ENCODE assay signal across 11 mouse cellular contexts in the genomic region with DNA sequence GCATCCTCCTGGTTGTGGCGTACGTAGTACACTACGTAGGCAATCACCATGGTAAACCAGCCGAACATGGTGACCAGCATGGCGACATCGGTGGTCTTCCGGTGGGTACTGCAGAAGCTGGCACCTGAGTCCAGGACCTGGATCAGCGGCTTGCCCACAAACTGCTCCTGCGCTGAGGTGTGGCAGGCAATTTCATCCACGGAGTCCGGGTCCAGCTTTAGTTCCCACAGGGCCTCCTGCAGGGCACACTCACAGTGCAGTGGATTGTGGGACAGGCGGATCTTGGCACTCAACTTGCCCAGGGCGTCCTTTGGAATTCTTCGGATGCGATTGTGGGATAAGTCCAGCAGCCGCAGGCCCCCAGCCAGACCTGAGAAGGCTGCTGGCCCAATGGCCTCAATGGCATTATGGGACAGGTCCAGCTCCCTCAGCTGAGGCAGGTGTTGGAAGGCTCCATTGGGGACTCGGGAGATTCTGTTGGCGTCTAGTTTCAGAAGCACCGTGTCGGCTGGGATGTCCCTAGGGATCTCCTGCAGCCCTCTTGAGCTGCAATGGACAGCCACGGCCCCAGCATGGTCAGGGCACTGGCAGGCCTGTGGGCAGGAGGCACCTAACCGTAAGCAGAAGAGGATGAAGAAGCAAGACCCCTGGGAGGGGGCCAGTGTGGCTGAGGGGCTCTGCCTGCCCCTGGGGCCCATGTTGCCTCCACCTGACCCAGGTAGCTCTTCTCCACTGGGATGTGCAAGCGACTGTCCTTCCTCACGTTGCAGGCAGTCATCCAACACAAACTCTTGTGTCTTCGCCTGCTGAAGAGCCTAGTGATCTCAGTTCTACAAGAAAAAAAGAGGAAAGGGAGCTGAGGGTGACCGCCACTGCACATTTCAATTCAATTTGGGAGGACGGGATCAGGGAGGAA. TPM values are rescaled to one million over a fixed set of nuclear protein-coding genes. Genes with fewer than 3 reads are reported as not detected.
DNase-seq lines count a peak whose midpoint lies in the region; ATAC-seq and TF ChIP-seq lines count a peak whose summit lies in the region.
"Had no signal": no experiment of that assay in that cellular context is flagged by ENCODE, and none has a peak within 500 bp of the region (broad histone marks: within the 10 kb centered on the region; RNA-seq: fewer than 3 reads in every experiment).

No protein-coding gene starts in this region.

- no peak overlapping the region for H3K9ac ChIP-seq in forebrain, embryonic 11.5 days (ENCODE audit: low read length)
- H3K9ac ChIP-seq in midbrain, embryonic 11.5 days (ENCODE audit: low read length) = no peak overlapping the region
- no peak overlapping the region for H3K9ac ChIP-seq in limb, embryonic 14.5 days (ENCODE audit: low read depth, low read length, severe bottlenecking)
- H3K9ac ChIP-seq in stomach, embryonic 15.5 days = no peak overlapping the region

- H3K4me2 ChIP-seq in forebrain, embryonic 11.5 days (ENCODE audit: low read depth, low read length, severe bottlenecking) = no peak overlapping the region
- H3K4me2 ChIP-seq in midbrain, embryonic 11.5 days = no peak overlapping the region
- peak overlapping the region; percentile 75; the same call in 1 of the 2 replicates for H3K4me2 ChIP-seq in limb, embryonic 14.5 days (replicated peaks; ENCODE audit: low read depth, low read length, severe bottlenecking)
- peak overlapping the region; percentile 81 for H3K4me2 ChIP-seq in stomach, embryonic 15.5 days

- intact Hi-C loops in left cerebral cortex, postnatal 36 days (cut with DNase I) = no loop called here

- H3K27ac ChIP-seq in forebrain, embryonic 10.5 days = no peak overlapping the region
- H3K27ac ChIP-seq in forebrain, embryonic 11.5 days (ENCODE audit: low read depth, low read length) = no peak overlapping the region
- no peak overlapping the region for H3K27ac ChIP-seq in midbrain, embryonic 10.5 days (replicated peaks)
- no peak overlapping the region for H3K27ac ChIP-seq in midbrain, embryonic 11.5 days (ENCODE audit: low read depth, low read length)
- no peak overlapping the region for H3K27ac ChIP-seq in limb, embryonic 14.5 days (replicated peaks; ENCODE audit: low read depth, low read length)
- no peak overlapping the region for H3K27ac ChIP-seq in stomach, embryonic 15.5 days

- 90% methylated on average over 27 of the region's 27 CpGs for WGBS in forebrain, embryonic 10.5 days
- WGBS in forebrain, embryonic 11.5 days = 87% methylated on average over 27 of the region's 27 CpGs
- 88% methylated on average over 27 of the region's 27 CpGs for WGBS in midbrain, embryonic 10.5 days
- 83% methylated on average over 27 of the region's 27 CpGs for WGBS in midbrain, embryonic 11.5 days
- WGBS in limb, embryonic 14.5 days = 85% methylated on average over 27 of the region's 27 CpGs
- WGBS in stomach, embryonic 15.5 days = 87% methylated on average over 27 of the region's 27 CpGs

- peaks cover 18% of the 10 kb centered on the region for H3K27me3 ChIP-seq in forebrain, embryonic 10.5 days (ENCODE audit: poor library complexity, severe bottlenecking)
- H3K27me3 ChIP-seq in forebrain, embryonic 11.5 days (ENCODE audit: control insufficient read depth, insufficient read depth, low read length) = no peaks in the 10 kb centered on the region
- peaks cover 27% of the 10 kb centered on the region for H3K27me3 ChIP-seq in midbrain, embryonic 10.5 days (ENCODE audit: low read depth, poor library complexity, severe bottlenecking)
- peaks cover 8% of the 10 kb centered on the region for H3K27me3 ChIP-seq in midbrain, embryonic 11.5 days (ENCODE audit: control insufficient read depth, insufficient read depth, low read length)
- H3K27me3 ChIP-seq in limb, embryonic 14.5 days (ENCODE audit: control insufficient read depth, insufficient read depth, low read length) = no peaks in the 10 kb centered on the region
- no peaks in the 10 kb centered on the region for H3K27me3 ChIP-seq in stomach, embryonic 15.5 days (replicated peaks)

- H3K36me3 ChIP-seq in forebrain, embryonic 10.5 days (replicated peaks) = no peaks in the 10 kb centered on the region
- no peaks in the 10 kb centered on the region for H3K36me3 ChIP-seq in forebrain, embryonic 11.5 days (ENCODE audit: control insufficient read depth, insufficient read depth, low read length)
- H3K36me3 ChIP-seq in midbrain, embryonic 10.5 days = no peaks in the 10 kb centered on the region
- H3K36me3 ChIP-seq in midbrain, embryonic 11.5 days (ENCODE audit: control insufficient read depth, insufficient read depth, low read length) = no peaks in the 10 kb centered on the region
- H3K36me3 ChIP-seq in limb, embryonic 14.5 days (ENCODE audit: control insufficient read depth, insufficient read depth, low read length) = no peaks in the 10 kb centered on the region
- H3K36me3 ChIP-seq in stomach, embryonic 15.5 days = no peaks in the 10 kb centered on the region

- H3K4me1 ChIP-seq in forebrain, embryonic 10.5 days = peaks cover 24% of the 10 kb centered on the region
- H3K4me1 ChIP-seq in forebrain, embryonic 11.5 days (replicated peaks; ENCODE audit: control insufficient read depth, insufficient read depth, low read length) = 0 out of 2 replicates have a peak, but pooled peaks cover 2% of the 10 kb centered on the region
- peaks cover 29% of the 10 kb centered on the region for H3K4me1 ChIP-seq in midbrain, embryonic 10.5 days
- H3K4me1 ChIP-seq in midbrain, embryonic 11.5 days (ENCODE audit: control insufficient read depth, insufficient read depth, low read length) = peaks cover 4% of the 10 kb centered on the region; the same call in 1 of the 2 replicates
- 0 out of 2 replicates have a peak, but pooled peaks cover 6% of the 10 kb centered on the region for H3K4me1 ChIP-seq in limb, embryonic 14.5 days (ENCODE audit: control insufficient read depth, insufficient read depth, low read length)
- no peaks in the 10 kb centered on the region; the same call in 1 of the 2 replicates for H3K4me1 ChIP-seq in stomach, embryonic 15.5 days

- no peak for TF ChIP-seq POLR2A in limb, embryonic 14.5 days (IDR thresholded peaks at IDR 0.05; ENCODE audit: borderline replicate concordance, extremely low read depth, insufficient read depth, insufficient read length)

- ATAC-seq in forebrain, embryonic 11.5 days (replicated peaks; ENCODE audit: low FRiP score) = no peak
- ATAC-seq in midbrain, embryonic 11.5 days (ENCODE audit: low FRiP score) = no peak
- ATAC-seq in limb, embryonic 14.5 days (ENCODE audit: low FRiP score, low read depth) = no peak
- ATAC-seq in stomach, embryonic 15.5 days (ENCODE audit: insufficient read depth, low FRiP score, low read depth) = no peak
- ATAC-seq: CD4-positive, CD25-positive, alpha-beta regulatory T cell, adult 4 months had no signal

- H3K4me3 ChIP-seq in forebrain, embryonic 10.5 days = peak overlapping the region; percentile 73
- H3K4me3 ChIP-seq in forebrain, embryonic 11.5 days (ENCODE audit: low read depth, low read length) = no peak overlapping the region
- H3K4me3 ChIP-seq in midbrain, embryonic 10.5 days = peak overlapping the region; percentile 69
- H3K4me3 ChIP-seq in midbrain, embryonic 11.5 days (ENCODE audit: low read depth, low read length) = no peak overlapping the region
- peak overlapping the region; percentile 63; the same call in 1 of the 2 replicates for H3K4me3 ChIP-seq in limb, embryonic 14.5 days (replicated peaks; ENCODE audit: low read length)
- H3K4me3 ChIP-seq in stomach, embryonic 15.5 days (replicated peaks) = peak overlapping the region; percentile 64

- no peaks in the 10 kb centered on the region for H3K9me3 ChIP-seq in forebrain, embryonic 10.5 days
- H3K9me3 ChIP-seq in forebrain, embryonic 11.5 days (ENCODE audit: control insufficient read depth, low read length) = no peaks in the 10 kb centered on the region
- no peaks in the 10 kb centered on the region for H3K9me3 ChIP-seq in midbrain, embryonic 10.5 days (replicated peaks)
- H3K9me3 ChIP-seq in midbrain, embryonic 11.5 days (ENCODE audit: control insufficient read depth, low read length) = no peaks in the 10 kb centered on the region
- no peaks in the 10 kb centered on the region; the same call in 1 of the 2 replicates for H3K9me3 ChIP-seq in limb, embryonic 14.5 days (ENCODE audit: control insufficient read depth, low read length)
- no peaks in the 10 kb centered on the region for H3K9me3 ChIP-seq in stomach, embryonic 15.5 days

- no peak for DNase-seq in forebrain, embryonic 10.5 days (ENCODE audit: extremely low spot score, low spot score)
- no peak for DNase-seq in forebrain, embryonic 11.5 days (ENCODE audit: low spot score)
- no peak for DNase-seq in midbrain, embryonic 10.5 days (ENCODE audit: low spot score)
- no peak for DNase-seq in midbrain, embryonic 11.5 days (ENCODE audit: low spot score, missing footprints)
- DNase-seq in limb, embryonic 14.5 days (ENCODE audit: low spot score) = no peak
- DNase-seq in left cerebral cortex, adult 9 months (ENCODE audit: low spot score in 2 of 2) = no peak
- DNase-seq in left cerebral cortex, postnatal 36 days (ENCODE audit: low spot score in 2 of 2) = no peak
- DNase-seq: adrenal gland, postnatal 25 days had no signal

RNA-seq across cellular contexts. Expression of gene Lrrc3, which starts 1.2 kb away (rescaled TPM):
- 2.4 and 2.5 TPM in 2 replicates for polyA plus RNA-seq in forebrain, embryonic 10.5 days (2016; fragmentation: Nextera tagmentation; extraction: Ambion mirVana)
- 3.5 and 3.9 TPM in 2 replicates for polyA plus RNA-seq in forebrain, embryonic 11.5 days (2014; fragmentation: Nextera tagmentation; extraction: Ambion mirVana)
- 2.3 and 3.2 TPM in 2 replicates for polyA plus RNA-seq in midbrain, embryonic 10.5 days (2016; fragmentation: Nextera tagmentation; extraction: Ambion mirVana)
- polyA plus RNA-seq in midbrain, embryonic 11.5 days (2014; fragmentation: Nextera tagmentation; extraction: Ambion mirVana) = 2.7 and 2.8 TPM in 2 replicates
- polyA plus RNA-seq in limb, embryonic 14.5 days (2012; rRNA removed) = 3.6 and 4.8 TPM in 2 replicates
- polyA plus RNA-seq in limb, embryonic 14.5 days (2014; fragmentation: Nextera tagmentation; extraction: Ambion mirVana) = 3.4 and 3.6 TPM in 2 replicates
- 5.0 and 6.4 TPM in 2 replicates for polyA plus RNA-seq in stomach, embryonic 15.5 days (2015; fragmentation: Nextera tagmentation; extraction: Ambion mirVana)
- total RNA-seq in left cerebral cortex, postnatal 36 days (2021) = 10 to 100 TPM; 11.7 to 12.6 TPM
- polyA plus RNA-seq: CD4-positive, CD25-positive, alpha-beta regulatory T cell, adult 4 months had no signal

RNA-seq across cellular contexts. Expression of gene Gm3285, which starts 39.4 kb away (rescaled TPM):
- not detected in 2 replicates for polyA plus RNA-seq in forebrain, embryonic 10.5 days (2016; fragmentation: Nextera tagmentation; extraction: Ambion mirVana)
- not detected in 2 replicates for polyA plus RNA-seq in forebrain, embryonic 11.5 days (2014; fragmentation: Nextera tagmentation; extraction: Ambion mirVana)
- polyA plus RNA-seq in midbrain, embryonic 10.5 days (2016; fragmentation: Nextera tagmentation; extraction: Ambion mirVana) = not detected in 2 replicates
- not detected in 2 replicates for polyA plus RNA-seq in midbrain, embryonic 11.5 days (2014; fragmentation: Nextera tagmentation; extraction: Ambion mirVana)
- 0.06 and 0.10 TPM in 2 replicates for polyA plus RNA-seq in limb, embryonic 14.5 days (2012; rRNA removed)
- polyA plus RNA-seq in limb, embryonic 14.5 days (2014; fragmentation: Nextera tagmentation; extraction: Ambion mirVana) = not detected in 2 replicates
- not detected in 2 replicates for polyA plus RNA-seq in stomach, embryonic 15.5 days (2015; fragmentation: Nextera tagmentation; extraction: Ambion mirVana)
- not detected for total RNA-seq in left cerebral cortex, postnatal 36 days (2021)
- total RNA-seq: adrenal gland, postnatal 25 days; layer of hippocampus, postnatal 10 days had no signal
- polyA plus RNA-seq: CD4-positive, CD25-positive, alpha-beta regulatory T cell, adult 4 months had no signal

RNA-seq across cellular contexts. Expression of gene Gm10318, which starts 48.5 kb away (rescaled TPM):
- polyA plus RNA-seq in forebrain, embryonic 10.5 days (2016; fragmentation: Nextera tagmentation; extraction: Ambion mirVana) = not detected in 2 replicates
- polyA plus RNA-seq in forebrain, embryonic 11.5 days (2014; fragmentation: Nextera tagmentation; extraction: Ambion mirVana) = not detected in 2 replicates
- polyA plus RNA-seq in midbrain, embryonic 10.5 days (2016; fragmentation: Nextera tagmentation; extraction: Ambion mirVana) = not detected in 2 replicates
- polyA plus RNA-seq in midbrain, embryonic 11.5 days (2014; fragmentation: Nextera tagmentation; extraction: Ambion mirVana) = not detected in 2 replicates
- polyA plus RNA-seq in limb, embryonic 14.5 days (2012; rRNA removed) = 0.13 TPM in 1 of 2 replicates, not detected in the other
- polyA plus RNA-seq in limb, embryonic 14.5 days (2014; fragmentation: Nextera tagmentation; extraction: Ambion mirVana) = not detected in 2 replicates
- polyA plus RNA-seq in stomach, embryonic 15.5 days (2015; fragmentation: Nextera tagmentation; extraction: Ambion mirVana) = not detected in 2 replicates
- total RNA-seq in left cerebral cortex, postnatal 36 days (2021) = not detected
- total RNA-seq: adrenal gland, postnatal 25 days; layer of hippocampus, postnatal 10 days had no signal
- polyA plus RNA-seq: CD4-positive, CD25-positive, alpha-beta regulatory T cell, adult 4 months had no signal

RNA-seq across cellular contexts. Expression of gene Gm36176, which starts 54.6 kb away (rescaled TPM):
- not detected in 2 replicates for polyA plus RNA-seq in forebrain, embryonic 10.5 days (2016; fragmentation: Nextera tagmentation; extraction: Ambion mirVana)
- polyA plus RNA-seq in forebrain, embryonic 11.5 days (2014; fragmentation: Nextera tagmentation; extraction: Ambion mirVana) = not detected in 2 replicates
- not detected in 2 replicates for polyA plus RNA-seq in midbrain, embryonic 10.5 days (2016; fragmentation: Nextera tagmentation; extraction: Ambion mirVana)
- not detected in 2 replicates for polyA plus RNA-seq in midbrain, embryonic 11.5 days (2014; fragmentation: Nextera tagmentation; extraction: Ambion mirVana)
- polyA plus RNA-seq in limb, embryonic 14.5 days (2012; rRNA removed) = not detected in 2 replicates
- polyA plus RNA-seq in limb, embryonic 14.5 days (2014; fragmentation: Nextera tagmentation; extraction: Ambion mirVana) = not detected in 2 replicates
- not detected in 2 replicates for polyA plus RNA-seq in stomach, embryonic 15.5 days (2015; fragmentation: Nextera tagmentation; extraction: Ambion mirVana)
- total RNA-seq in left cerebral cortex, postnatal 36 days (2021) = not detected
- total RNA-seq: adrenal gland, postnatal 25 days; layer of hippocampus, postnatal 10 days had no signal
- polyA plus RNA-seq: CD4-positive, CD25-positive, alpha-beta regulatory T cell, adult 4 months had no signal

Comparison
In these comparisons a context has a peak if more than half of its experiments do, and no peak if none do; other contexts are left out.
1. H3K4me3 ChIP-seq: peak in forebrain, embryonic 10.5 days (single experiment), midbrain, embryonic 10.5 days (single experiment), limb, embryonic 14.5 days (single experiment) and stomach, embryonic 15.5 days (single experiment); none in forebrain, embryonic 11.5 days (single experiment) and midbrain, embryonic 11.5 days (single experiment).
2. H3K4me2 ChIP-seq: peak in limb, embryonic 14.5 days (single experiment) and stomach, embryonic 15.5 days (single experiment); none in forebrain, embryonic 11.5 days (single experiment) and midbrain, embryonic 11.5 days (single experiment).